Mouse (Mus musculus) MEL (cell line): ENCODE results near the gene Il12a. TPM values are rescaled to one million over a fixed set of nuclear protein-coding genes. Genes with fewer than 3 reads are reported as not detected.
"Not testable (repeated sequence)": the region's sequence is repeated elsewhere in the genome, so short reads cannot be mapped to it uniquely, and the experiment has no call there.

Experiments
- DNase-seq: peaks from one replicate; pipeline ENCODE4 v3.0.0; 2011; ENCODE audit warnings: low read depth, low spot score
- H3K27ac ChIP-seq: 2 replicates; pipeline ENCODE4 v1.5.1; 2012; ENCODE audit warnings: low read depth, mild to moderate bottlenecking, control low read depth, low read length, moderate library complexity; ENCODE audit not compliant: control insufficient read depth
- H3K27me3 ChIP-seq, 2 experiments: fragments of 150-350 bp in 1 of 2; sonication (generic) in 1 of 2; 2 replicates each; pipeline ENCODE4 v1.6.1; 2012; ENCODE audit warnings: low read length in 2 of 2, mild to moderate bottlenecking in 2 of 2, improper control_type of control experiment in 1 of 2, moderate library complexity in 1 of 2; ENCODE audit not compliant: insufficient read depth in 2 of 2, control insufficient read depth in 1 of 2
- H3K36me3 ChIP-seq, 2 experiments: 2 replicates each; pipeline ENCODE4 v1.6.1; 2012 to 2014; ENCODE audit warnings: low read length in 2 of 2, improper control_type of control experiment in 1 of 2, inconsistent platforms in 1 of 2, mild to moderate bottlenecking in 1 of 2; ENCODE audit not compliant: insufficient read depth in 2 of 2, control insufficient read depth in 1 of 2
- H3K4me1 ChIP-seq, 2 experiments: fragments of 150-350 bp in 1 of 2; sonication (generic) in 1 of 2; 2 replicates each; pipeline ENCODE4 v1.6.1; 2012; ENCODE audit warnings: low read length in 2 of 2, improper control_type of control experiment in 1 of 2, mild to moderate bottlenecking in 1 of 2; ENCODE audit not compliant: insufficient read depth in 2 of 2, control insufficient read depth in 1 of 2
- H3K4me3 ChIP-seq, 2 experiments: fragments of 150-350 bp in 1 of 2; sonication (generic) in 1 of 2; 2 replicates each; pipeline ENCODE4 v1.5.1; 2012; ENCODE audit warnings: low read depth in 2 of 2, low read length in 2 of 2, mild to moderate bottlenecking in 2 of 2, moderate library complexity in 2 of 2, control low read depth in 1 of 2, improper control_type of control experiment in 1 of 2; ENCODE audit not compliant: control insufficient read depth in 1 of 2, insufficient read depth in 1 of 2
- H3K79me2 ChIP-seq: 2 replicates; pipeline ENCODE4 v1.6.1; 2012; ENCODE audit warnings: mild to moderate bottlenecking, low read length, moderate library complexity; ENCODE audit not compliant: control insufficient read depth, poor library complexity, insufficient read depth
- H3K9ac ChIP-seq: 2 replicates; pipeline ENCODE4 v1.6.1; 2012; ENCODE audit warnings: low read depth, mild to moderate bottlenecking, control low read depth, low read length, moderate library complexity; ENCODE audit not compliant: control insufficient read depth, poor library complexity, severe bottlenecking
- H3K9me3 ChIP-seq: fragments of 150-350 bp; sonication (generic); replicated peaks from 2 replicates; pipeline ENCODE4 v1.6.1; 2012; ENCODE audit warnings: mild to moderate bottlenecking, low read length, improper control_type of control experiment, moderate library complexity; ENCODE audit not compliant: insufficient read depth
- CTCF ChIP-seq, 3 experiments: IDR thresholded peaks in 2 of 3; conservative IDR thresholded peaks in 1 of 3; 2 replicates each; pipeline ENCODE4 v1.5.1; 2011 to 2012; ENCODE audit warnings: low read length in 3 of 3, low read depth in 2 of 3, mild to moderate bottlenecking in 2 of 3, improper control_type of control experiment in 1 of 3, inconsistent platforms in 1 of 3, mixed read lengths in 1 of 3, moderate library complexity in 1 of 3; ENCODE audit not compliant: control insufficient read depth in 1 of 3, insufficient read depth in 1 of 3, poor library complexity in 1 of 3, severe bottlenecking in 1 of 3
- ETS1 ChIP-seq: IDR thresholded peaks from 2 replicates; pipeline ENCODE4 v1.6.1; 2012; ENCODE audit warnings: low read depth, mild to moderate bottlenecking, inconsistent platforms, low read length, improper control_type of control experiment, moderate library complexity
- GABPA ChIP-seq: IDR thresholded peaks from 2 replicates; pipeline ENCODE4 v1.6.1; 2012; ENCODE audit warnings: low read depth, mild to moderate bottlenecking, inconsistent platforms, low read length, improper control_type of control experiment, moderate library complexity
- JUND ChIP-seq: IDR thresholded peaks from 2 replicates; pipeline ENCODE4 v1.6.1; 2011; ENCODE audit warnings: low read depth, mild to moderate bottlenecking, improper control_type of control experiment, low read length
- MAFK ChIP-seq: IDR thresholded peaks from 2 replicates; pipeline ENCODE4 v1.6.1; 2011; ENCODE audit warnings: low read depth, mild to moderate bottlenecking, low read length, improper control_type of control experiment, borderline replicate concordance
- MEF2A ChIP-seq: IDR thresholded peaks from 2 replicates; pipeline ENCODE4 v1.6.1; 2014; ENCODE audit warnings: low read depth, mild to moderate bottlenecking, inconsistent platforms, low read length, improper control_type of control experiment; ENCODE audit not compliant: poor library complexity, insufficient replicate concordance, severe bottlenecking; ENCODE audit errors: extremely low read depth
- MYB ChIP-seq: IDR thresholded peaks from 2 replicates; pipeline ENCODE4 v1.6.1; 2011; ENCODE audit warnings: mild to moderate bottlenecking, low read depth, low read length, improper control_type of control experiment
- RAD21 ChIP-seq: IDR thresholded peaks from 2 replicates; pipeline ENCODE4 v1.6.1; 2011; ENCODE audit warnings: mild to moderate bottlenecking, low read depth, low read length, improper control_type of control experiment
- SMC3 ChIP-seq: IDR thresholded peaks from 2 replicates; pipeline ENCODE4 v1.6.1; 2011; ENCODE audit warnings: low read depth, low read length, improper control_type of control experiment
- TBP ChIP-seq: IDR thresholded peaks from 2 replicates; pipeline ENCODE4 v1.8.0; 2011; ENCODE audit warnings: low read depth, low read length, improper control_type of control experiment
- ZC3H11A ChIP-seq: IDR thresholded peaks from 2 replicates; pipeline ENCODE4 v1.6.1; 2012; ENCODE audit warnings: low read depth, mild to moderate bottlenecking, inconsistent platforms, low read length, improper control_type of control experiment
- ZNF384 ChIP-seq: IDR thresholded peaks from 2 replicates; pipeline ENCODE4 v1.6.1; 2012; ENCODE audit warnings: low read depth, mild to moderate bottlenecking, inconsistent platforms, low read length, improper control_type of control experiment
- polyA plus RNA-seq, 2 experiments: library from polyadenylated mRNA; stranded (reverse) in 1 of 2; unstranded in 1 of 2; fragments of >175 nt in 1 of 2; fragments of >200 nt in 1 of 2; gene quantifications; 2 replicates each; pipeline versions ENCODE4 v1.2.1 to v1.2.4; 2012; ENCODE audit warnings: low replicate concordance in 2 of 2, low read depth in 1 of 2; ENCODE audit not compliant: insufficient read length in 2 of 2, insufficient read depth in 1 of 2, missing spikeins in 1 of 2
- total RNA-seq: library from RNA; depleted of rRNA; stranded (reverse); fragments of 300-350 nt; gene quantifications from 2 replicates; pipeline ENCODE4 v1.2.3, GENCODE M21; 2012

The Il12a gene
- total and polyA plus RNA-seq, 3 experiments, result not detected

GRCm38 (mm10) chr3:68713550-68713949 is 23.1 kb downstream of the Il12a start:
- Histone ChIP-seq H3K9me3 (no peaks in the 10 kb centered on the region), H3K36me3 (peaks cover 0 to 2% of the 10 kb centered on the region in 2 experiments; a peak in 2 of 4 replicates), H3K4me1 (peaks cover 3 to 4% of the 10 kb centered on the region in 2 experiments; a peak in 1 of 4 replicates), H3K27me3 (no peaks in the 10 kb centered on the region), H3K27ac (no peak overlapping the region)
- peak; percentile 85 for DNase-seq
- TF ChIP-seq MYB (no peak), ZNF384 (peak; percentile 85), JUND (no peak), ZC3H11A (peak; percentile 51), SMC3 (peak; percentile 88), RAD21 (peak; percentile 62), TBP (0 out of 2 replicates have a peak, but pooled peaks have one; percentile 11), CTCF (IDR thresholded peaks at IDR 0.05 in 2 of 3, conservative IDR thresholded peaks at IDR 0.05 in 1 of 3; ENCODE audit: control insufficient read depth in 1 of 3, insufficient read depth in 1 of 3, low read depth in 2 of 3, low read length in 3 of 3, poor library complexity in 1 of 3, severe bottlenecking in 1 of 3) (peak; percentile 62 to 90 (median 86))
- TF ChIP-seq, all 39 proteins: peak for 6
- Histone ChIP-seq H3K9ac (peak overlapping the region; percentile 45), H3K79me2 (no peaks in the 10 kb centered on the region), H3K4me3 (peak overlapping the region; percentile 52 to 63)

- not testable (repeated sequence) for H3K4me1 ChIP-seq, H3K9ac ChIP-seq, H3K36me3 ChIP-seq, H3K27ac ChIP-seq, H3K9me3 ChIP-seq, H3K79me2 ChIP-seq
- TF ChIP-seq CTCF (IDR thresholded peaks at IDR 0.05 in 2 of 3, conservative IDR thresholded peaks at IDR 0.05 in 1 of 3; ENCODE audit: control insufficient read depth in 1 of 3, insufficient read depth in 1 of 3, low read depth in 2 of 3, low read length in 3 of 3, poor library complexity in 1 of 3, severe bottlenecking in 1 of 3) (peak; percentile 64 to 73 (median 72)), ZNF384 (peak; percentile 32; the same call in 1 of the 2 replicates), SMC3 (peak; percentile 64), RAD21 (peak; percentile 61)
- TF ChIP-seq, all 39 proteins: peak for 4; not testable (repeated sequence) for 35
- H3K4me3 ChIP-seq, H3K27me3 ChIP-seq: not testable (repeated sequence)
- peak; percentile 81 for DNase-seq
Measured at GRCm38 (mm10) chr3:68717346-68717745, 26.9 kb downstream of the Il12a start.

DNA sequence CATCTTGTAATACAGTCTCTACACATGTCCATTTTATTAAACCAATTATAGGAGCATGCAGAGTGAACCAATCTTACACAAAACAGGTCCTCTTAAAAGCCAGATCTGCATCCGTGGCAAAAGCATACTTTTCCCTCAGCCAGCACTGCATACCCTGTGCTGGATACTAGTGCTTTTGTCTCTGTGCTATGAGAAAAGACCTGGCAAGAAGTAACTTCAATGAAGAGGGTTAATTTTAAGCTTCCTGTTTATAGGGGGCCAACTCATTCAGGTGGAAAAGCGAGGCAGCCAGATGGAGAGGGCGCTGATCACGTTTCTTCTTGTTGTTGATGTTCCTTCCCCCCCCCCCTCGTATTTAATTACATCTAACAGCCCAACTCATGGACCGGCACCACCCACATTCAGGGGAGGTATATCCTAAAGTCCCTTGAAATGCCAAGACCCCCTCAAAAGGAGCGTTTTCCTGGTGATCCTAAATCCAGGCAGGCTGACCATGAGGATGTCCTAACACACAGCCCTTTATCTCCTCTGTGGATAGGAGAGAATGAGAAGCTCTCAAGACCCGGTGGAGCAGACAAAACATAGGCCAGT is 28.9 kb downstream of the Il12a start:
- no peak for TF ChIP-seq ETS1
- TF ChIP-seq GABPA, result no peak
- TF ChIP-seq MEF2A, result no peak
- TF ChIP-seq MAFK, result no peak
- TF ChIP-seq, all 39 proteins: peak for 0
- Histone ChIP-seq H3K4me3 (no peak overlapping the region), H3K36me3 (no peaks in the 10 kb centered on the region), H3K27ac (no peak overlapping the region), H3K79me2 (no peaks in the 10 kb centered on the region), H3K4me1 (no peaks in the 10 kb centered on the region), H3K9me3 (no peaks in the 10 kb centered on the region), H3K9ac (no peak overlapping the region), H3K27me3 (no peaks in the 10 kb centered on the region)
- no peak for DNase-seq
